Mouse (Mus musculus): Measurements from ENCODE around the gene Haspin.

Haspin gene

DNA sequence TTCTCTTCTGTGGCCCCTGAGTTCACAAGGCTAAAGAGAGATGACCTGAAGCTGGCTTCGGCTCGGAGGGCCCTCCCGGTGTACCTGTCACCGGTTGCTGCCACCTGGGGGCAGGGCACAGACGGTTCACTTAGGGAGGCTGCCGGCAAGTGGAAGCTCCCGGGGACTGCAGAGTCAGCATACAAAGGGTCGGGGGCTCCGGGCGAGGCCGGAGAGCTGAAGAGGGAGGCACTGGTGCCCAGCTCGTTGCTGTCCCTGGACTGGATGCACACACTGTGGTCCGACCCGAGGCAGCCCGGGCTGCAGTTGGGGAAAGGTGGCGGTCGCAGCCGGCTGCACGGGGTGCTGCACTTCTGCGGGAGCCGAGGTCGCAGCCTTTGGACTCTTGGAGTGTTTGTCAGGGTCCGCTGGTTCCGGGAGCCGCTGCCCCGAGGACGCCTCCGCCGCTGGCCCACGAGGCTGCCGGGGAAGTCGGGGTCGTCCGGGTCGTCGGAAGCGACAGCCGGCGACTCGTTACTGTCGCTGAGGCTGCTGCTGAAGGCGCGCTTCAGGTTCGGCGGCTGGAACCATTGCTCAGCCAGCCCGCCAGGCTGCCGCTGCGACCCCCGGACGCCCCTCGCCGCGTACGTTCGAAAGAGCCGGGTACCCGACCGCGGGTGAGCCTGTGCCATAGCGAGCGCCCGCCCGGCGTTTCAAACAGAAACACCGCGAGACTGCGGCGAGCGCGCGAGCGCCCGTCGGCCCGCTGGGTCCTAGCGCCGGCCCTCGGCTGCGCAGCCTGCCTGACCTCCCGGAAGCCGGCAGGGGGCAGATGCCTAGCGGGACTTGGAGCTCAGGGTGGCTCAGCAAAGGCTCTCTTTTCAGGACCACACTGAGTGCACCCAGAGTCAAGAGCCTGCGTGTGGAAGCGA, at the start of gene Haspin:
Haspin (minus strand) TSS at position 704 of the 911 bp plus-strand sequence.
- DNase-seq (ENCODE audit: low spot score), result peak; percentile 95

GRCm38 (mm10) chr11:73187231-73187630, 49.1 kb upstream of the Haspin start:
- no peak for DNase-seq (ENCODE audit: low spot score)

DNA sequence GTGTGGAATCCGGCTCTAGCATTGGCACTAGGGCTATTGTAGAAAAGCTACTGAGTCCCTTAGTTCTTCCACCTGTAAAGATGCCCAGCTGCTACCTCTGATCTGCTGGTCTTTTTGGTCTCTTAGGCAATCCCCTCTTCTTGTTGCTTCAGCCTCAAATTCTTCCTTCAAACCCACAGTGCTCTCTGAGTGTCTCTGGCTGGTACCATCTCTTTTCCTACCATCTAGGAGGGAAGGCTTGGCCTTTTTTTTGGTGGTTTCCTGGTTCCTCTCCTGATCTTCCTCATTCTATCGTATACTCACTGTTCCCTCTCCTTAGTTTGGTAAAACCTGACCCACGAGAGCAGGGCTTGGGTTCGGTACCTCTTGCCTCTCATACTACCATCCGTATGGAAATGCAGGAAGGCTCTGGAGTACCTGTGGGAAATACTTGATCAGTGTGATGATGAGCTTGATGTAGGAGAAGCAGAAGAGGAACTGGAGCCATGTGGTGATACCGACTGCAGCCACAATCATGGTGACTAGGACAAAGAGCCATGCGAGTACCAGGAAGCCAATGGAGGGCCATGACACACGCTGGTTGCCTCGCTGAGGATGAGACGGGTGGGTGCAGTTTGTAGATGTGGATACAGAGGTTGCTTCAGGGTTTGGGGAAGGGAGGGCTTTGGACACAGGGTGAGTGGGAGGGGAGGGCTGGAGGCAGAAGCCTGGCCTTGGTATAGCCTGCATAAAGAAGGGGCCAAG, 48.0 kb upstream of the Haspin start:
- DNase-seq (ENCODE audit: low spot score), result no peak

DNA sequence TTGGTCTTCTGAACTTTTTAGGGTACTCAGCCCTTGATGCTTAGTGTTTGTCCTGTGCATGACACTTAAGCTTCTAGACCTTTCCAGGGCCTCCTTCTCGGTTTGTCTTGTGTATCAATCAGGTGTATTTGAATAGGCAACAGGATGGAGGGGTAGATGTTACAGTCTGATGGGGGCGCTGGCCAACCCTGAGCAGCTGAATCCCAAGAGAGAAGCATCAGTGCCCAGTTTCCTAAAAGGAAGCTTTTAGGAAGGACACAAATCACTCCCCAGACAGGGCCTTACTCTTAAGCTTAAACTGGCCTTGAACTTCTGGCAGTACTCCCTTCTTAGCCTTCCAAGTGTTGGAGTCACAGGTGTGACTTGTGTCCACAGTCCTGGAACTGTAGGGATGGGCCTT, 39.8 kb upstream of the Haspin start:
- no peak for DNase-seq (ENCODE audit: low spot score)

DNA sequence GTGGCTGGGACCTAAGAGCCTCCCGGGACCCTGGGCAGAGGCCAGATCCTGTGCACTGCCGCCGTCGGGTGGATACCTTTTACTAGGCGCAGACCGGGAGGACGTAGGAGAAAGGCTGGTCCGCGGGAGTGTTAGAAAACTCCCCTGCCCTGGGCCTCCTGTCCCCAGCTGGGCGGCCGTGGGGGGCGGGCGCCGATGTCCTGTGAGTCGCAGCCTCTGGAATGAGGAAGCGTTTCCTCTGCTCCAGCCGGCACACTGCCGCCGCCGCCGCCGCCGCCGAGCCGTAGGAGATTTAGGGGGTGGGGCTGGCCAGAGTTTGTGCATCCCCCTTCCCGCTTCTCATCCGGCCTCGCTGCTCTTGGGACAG, 39.4 kb upstream of the Haspin start:
- peak; percentile 78 for DNase-seq (ENCODE audit: low spot score)

DNA sequence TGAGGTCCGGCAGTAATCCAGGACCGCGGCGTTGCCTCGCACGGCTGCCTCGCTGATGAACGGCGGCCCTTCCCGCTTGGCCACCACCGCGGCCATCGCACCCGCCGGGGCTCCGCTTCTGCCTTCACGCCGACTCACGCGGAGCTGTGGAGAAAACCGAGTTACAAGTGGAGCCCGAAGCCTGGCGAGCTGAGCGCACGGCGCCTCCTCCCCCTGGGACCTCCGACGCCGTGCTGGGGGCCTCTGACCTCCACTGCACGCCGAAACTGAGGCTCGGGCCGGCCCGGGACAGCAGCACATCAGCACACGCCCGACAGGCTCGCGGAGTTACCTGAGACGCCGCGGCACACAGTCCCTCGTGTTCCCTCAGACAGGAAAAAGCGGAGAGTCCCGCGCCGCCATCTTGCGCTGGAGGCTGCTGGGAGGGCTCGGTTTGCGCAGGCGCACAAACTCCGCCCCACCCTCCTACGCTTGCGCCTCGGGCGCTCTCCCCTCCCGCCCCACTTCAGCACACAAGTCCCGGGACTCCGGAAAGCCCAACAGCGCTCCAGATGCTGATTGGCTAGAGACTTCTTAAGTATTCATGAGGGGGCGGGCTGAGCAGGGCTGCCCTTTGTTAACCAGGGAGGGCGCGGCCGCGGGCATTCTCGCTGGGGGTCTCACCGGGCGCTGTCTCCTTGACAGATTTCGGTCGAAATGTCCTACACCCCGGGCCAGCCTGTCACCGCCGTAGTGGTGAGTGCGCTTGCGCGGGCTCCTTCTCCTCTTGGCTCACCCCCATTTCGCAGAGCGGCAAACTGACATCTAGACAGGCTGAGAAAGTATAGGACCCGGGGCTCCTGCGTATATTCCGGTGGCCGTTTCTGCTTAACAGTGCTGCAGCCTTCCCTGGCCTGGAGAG, 38.8 kb upstream of the Haspin start, which contains the start of the genes Emc6 and Tax1bp3:
Emc6 (minus strand) TSS at position 430 of the 901 bp plus-strand sequence.
Tax1bp3 (plus strand) TSS at position 476 of the 901 bp plus-strand sequence.
- peak; percentile 99 for DNase-seq (ENCODE audit: low spot score)

DNA sequence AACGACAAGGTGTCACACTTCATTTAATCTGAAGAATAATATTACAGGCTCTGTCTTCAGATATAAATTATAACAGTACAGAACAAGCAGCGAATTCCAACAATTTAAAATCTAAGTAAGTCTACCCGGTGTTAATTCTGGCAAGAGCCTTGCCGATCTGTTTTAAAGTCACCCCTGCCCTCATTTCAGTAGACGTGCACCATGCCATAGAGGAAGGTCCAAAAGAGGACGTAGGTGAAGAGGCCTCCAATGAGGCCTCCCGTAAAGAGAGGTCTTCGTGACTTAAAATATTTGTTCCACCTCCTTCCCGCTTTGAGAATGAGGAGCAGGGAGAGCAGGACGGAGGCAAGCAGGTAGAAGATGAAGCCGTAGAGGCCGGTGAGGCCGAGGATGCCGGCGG, 38.1 kb upstream of the Haspin start:
- peak; percentile 30 for DNase-seq (ENCODE audit: low spot score)

DNA sequence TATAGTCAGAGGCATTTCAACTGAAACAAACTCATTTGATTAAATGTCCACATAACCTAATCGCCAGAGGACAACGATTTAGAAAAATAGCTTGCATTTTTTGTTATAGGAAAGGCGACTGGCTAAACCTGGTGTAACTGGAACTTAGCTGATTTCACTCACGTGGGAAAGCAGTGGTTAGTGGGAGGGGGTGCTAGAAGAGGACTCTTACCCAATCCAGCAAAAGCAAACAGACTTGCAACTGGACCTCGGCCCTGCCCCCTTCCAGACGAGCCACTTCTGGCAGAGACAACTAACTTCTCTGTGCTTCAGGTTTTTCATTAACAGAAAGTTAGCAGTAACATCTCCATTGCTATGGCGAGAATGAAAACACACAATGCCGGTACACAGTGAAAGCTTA, 37.5 kb upstream of the Haspin start:
- peak; percentile 19 for DNase-seq (ENCODE audit: low spot score)

- no peak for DNase-seq (ENCODE audit: low spot score)
Observed at GRCm38 (mm10) chr11:73172186-73172585, 34.1 kb upstream of the Haspin start.

DNA sequence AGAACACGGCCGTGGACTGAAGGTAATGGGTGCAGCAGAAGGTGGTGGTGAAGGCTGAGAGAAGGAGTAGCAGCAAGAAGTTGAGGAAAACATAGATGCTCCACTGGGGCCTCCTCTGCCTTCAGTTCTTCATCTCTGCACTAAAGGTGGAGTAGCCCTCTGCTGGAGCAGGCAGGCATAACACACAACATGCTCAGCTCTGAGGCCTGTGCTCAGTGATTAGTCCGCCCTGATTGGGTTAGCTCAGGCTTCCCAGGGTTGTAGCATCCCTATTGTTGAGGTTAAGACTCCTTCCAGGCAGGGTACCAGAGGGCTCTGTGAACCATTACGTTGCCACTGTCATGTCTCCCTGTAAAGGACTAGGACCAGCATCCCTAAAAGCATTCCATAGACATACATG, 31.1 kb upstream of the Haspin start:
- peak; percentile 77 for DNase-seq (ENCODE audit: low spot score)

- DNase-seq (ENCODE audit: low spot score), result no peak
Observed at GRCm38 (mm10) chr11:73168576-73168975, 30.5 kb upstream of the Haspin start.

GRCm38 (mm10) chr11:73168071-73168470, 30.0 kb upstream of the Haspin start:
- DNase-seq (ENCODE audit: low spot score), result no peak

- no peak for DNase-seq (ENCODE audit: low spot score)
Observed at GRCm38 (mm10) chr11:73162284-73162683, 24.2 kb upstream of the Haspin start.

DNA sequence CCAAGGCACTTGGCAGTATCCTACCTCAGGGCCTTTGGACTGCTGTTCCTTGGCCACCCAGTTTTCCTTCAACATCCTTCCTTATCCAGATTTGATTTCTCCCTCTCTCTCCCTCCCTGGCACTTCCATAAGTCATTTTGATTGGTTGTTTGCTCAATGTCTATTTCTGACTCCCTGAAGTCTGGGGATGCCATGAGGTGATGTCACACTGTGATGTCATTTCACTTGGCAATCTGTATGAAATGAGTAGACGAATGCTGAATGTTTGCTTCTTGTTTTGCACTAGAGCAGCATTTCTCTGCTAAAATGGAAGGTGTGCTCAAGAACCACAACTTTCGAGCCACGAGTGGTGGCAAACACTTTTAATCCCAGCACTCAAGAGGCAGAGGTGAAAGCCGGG, 23.5 kb upstream of the Haspin start:
- DNase-seq (ENCODE audit: low spot score), result no peak

- DNase-seq (ENCODE audit: low spot score), result peak; percentile 31
Observed at GRCm38 (mm10) chr11:73160811-73161200, 22.7 kb upstream of the Haspin start.

DNA sequence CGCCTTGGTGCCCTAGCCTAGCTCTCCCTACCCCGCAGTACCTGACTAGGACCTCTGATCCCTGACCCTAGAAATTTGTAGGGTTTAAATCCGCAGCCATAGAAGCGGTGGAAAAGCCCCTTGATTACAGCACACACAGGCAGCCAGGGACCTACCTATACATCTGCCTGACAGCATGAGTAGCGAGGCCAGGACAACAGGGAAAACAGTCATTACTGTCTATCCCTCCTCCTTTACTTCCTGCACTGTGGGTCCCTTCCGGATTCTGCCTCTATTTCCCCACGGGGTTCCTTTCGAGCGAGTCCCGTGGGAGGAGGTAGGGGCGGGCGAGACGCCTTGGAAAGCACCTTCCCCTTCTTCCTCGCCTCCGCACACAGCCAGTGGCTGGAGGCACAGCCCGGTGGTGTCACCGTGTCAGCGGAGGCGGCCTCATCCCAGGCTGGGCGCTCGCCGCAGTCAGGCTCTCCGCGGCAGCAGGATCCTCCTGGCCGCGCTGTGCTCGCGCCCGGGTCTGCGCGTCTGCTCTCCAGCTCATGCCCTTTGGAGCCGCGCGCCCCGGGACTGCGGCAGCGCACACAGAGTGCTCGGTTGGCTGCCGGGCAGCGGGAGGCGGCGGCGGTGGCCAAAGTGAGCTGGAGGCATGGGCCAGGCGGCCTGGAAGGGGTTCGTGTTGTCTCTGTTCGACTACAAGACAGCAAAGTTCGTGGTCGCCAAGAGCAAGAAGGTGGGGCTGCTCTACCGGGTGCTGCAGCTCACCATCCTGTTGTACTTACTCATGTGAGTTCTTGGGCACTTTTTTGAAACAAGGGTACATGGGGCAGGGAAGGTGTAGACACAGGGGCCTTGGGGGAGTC, 22.1 kb upstream of the Haspin start, which contains the start of gene P2rx5:
P2rx5 (plus strand) TSS at position 465 of the 854 bp plus-strand sequence.
- DNase-seq (ENCODE audit: low spot score), result peak; percentile 56

- DNase-seq (ENCODE audit: low spot score), result no peak
Observed at GRCm38 (mm10) chr11:73155071-73155470, 17.0 kb upstream of the Haspin start.

- DNase-seq (ENCODE audit: low spot score), result no peak
Observed at GRCm38 (mm10) chr11:73148209-73148608, 10.1 kb upstream of the Haspin start.

DNA sequence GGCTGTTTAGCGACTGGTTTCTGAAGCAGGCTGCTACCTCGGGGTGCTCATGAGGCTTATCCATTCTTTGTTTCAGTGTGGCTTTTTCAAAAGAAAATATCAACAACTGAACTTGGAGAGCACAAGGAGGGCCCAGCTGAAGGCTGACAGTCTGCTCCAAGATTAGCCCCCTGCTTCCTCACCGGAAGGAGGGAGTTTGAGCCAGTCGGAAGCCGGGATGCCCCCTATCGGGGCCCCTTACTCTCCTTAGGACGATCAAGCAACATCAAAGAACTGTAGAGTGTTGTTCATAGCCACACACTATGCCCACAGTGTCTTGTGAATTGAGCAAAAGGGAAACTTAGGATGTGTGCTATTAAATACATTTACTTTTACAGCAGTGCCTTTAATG, 8.9 kb upstream of the Haspin start:
- no peak for DNase-seq (ENCODE audit: low spot score)

DNA sequence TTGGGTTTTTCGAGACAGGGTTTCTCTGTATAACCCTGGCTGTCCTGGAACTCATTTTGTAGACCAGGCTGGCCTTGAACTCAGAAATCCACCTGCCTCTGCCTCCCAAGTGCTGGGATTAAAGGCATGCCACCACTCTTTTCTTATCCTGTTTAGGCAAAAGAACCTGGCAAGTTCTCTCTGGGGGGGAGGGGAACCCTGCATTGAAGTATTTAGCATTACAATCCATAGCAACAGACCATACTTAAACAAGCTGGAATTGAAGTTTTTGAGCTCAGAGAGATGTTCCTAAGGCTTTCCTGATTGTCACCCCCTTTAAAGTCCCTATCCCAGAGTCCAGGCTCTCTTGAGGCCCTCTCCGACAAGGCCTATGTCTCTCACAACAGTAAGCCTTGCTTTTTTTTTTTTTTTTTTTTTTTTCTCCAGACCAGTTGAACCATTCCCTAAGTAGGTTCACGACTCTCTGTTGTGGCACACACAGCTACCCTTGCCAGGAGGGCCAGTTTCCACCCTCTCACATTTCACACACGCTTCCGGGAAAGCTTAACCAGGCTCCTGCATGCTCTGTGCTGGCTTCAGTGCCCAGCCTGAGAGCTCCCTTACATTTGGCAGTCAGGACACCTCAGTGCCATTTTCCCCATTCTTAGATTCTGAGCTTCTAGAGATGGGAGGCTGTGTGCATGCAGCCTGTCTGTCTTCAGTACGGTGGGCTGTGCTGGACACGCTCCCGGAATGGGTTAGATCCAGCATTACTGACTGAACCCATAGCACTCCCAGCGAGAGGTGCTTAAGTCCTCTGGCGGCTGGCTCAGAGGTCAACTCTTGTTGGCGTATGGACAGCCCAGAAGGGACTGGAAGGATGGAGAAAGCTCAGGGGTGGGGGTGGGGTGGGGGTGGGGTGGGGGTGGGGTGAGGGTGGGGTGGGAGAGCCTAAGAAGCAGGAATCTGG, 8.2 kb upstream of the Haspin start:
- DNase-seq (ENCODE audit: low spot score), result no peak
